Mouse (Mus musculus) liver, embryonic 14.5 days (tissue): ENCODE measurements around the gene Zbtb16. TPM values are rescaled to one million over a fixed set of nuclear protein-coding genes. Genes with fewer than 3 reads are reported as not detected.

Experiments used
- ATAC-seq: fragments of 200-750 bp; cut with Nextera tagmentation; 2 replicates; pipeline ENCODE4 v1.8.0; 2017; ENCODE audit warnings: moderate number of reproducible peaks, mild to moderate bottlenecking, moderate library complexity; ENCODE audit not compliant: insufficient read depth
- DNase-seq, 3 experiments: peaks; one replicate each; pipeline ENCODE4 v3.0.0-alpha.2; 2012 to 2013; ENCODE audit warnings: low read depth in 3 of 3, low spot score in 3 of 3
- H3K27ac ChIP-seq: fragments of 300-500 bp; sonication (generic); 2 replicates; pipeline ENCODE4 v1.5.1; 2014; ENCODE audit warnings: moderate library complexity, mild to moderate bottlenecking, control low read depth, inconsistent platforms
- H3K27me3 ChIP-seq: fragments of 300-500 bp; sonication (generic); 2 replicates; pipeline ENCODE4 v1.6.1; 2014; ENCODE audit warnings: mild to moderate bottlenecking, low read length, moderate library complexity; ENCODE audit not compliant: control insufficient read depth, insufficient read depth
- H3K36me3 ChIP-seq: fragments of 300-500 bp; sonication (generic); replicated peaks from 2 replicates; pipeline ENCODE4 v1.6.1; 2014; ENCODE audit warnings: low read depth; ENCODE audit not compliant: control insufficient read depth, insufficient read depth
- H3K4me1 ChIP-seq, 2 experiments: fragments of 200-500 bp in 1 of 2; fragments of 300-500 bp in 1 of 2; sonication (generic) in 1 of 2; replicated peaks; 2 replicates each; pipeline ENCODE4 v1.6.1; 2012 to 2014; ENCODE audit warnings: antibody characterized with exemption in 1 of 2, inconsistent platforms in 1 of 2, low read length in 1 of 2; ENCODE audit not compliant: control insufficient read depth in 2 of 2, insufficient read depth in 2 of 2
- H3K4me2 ChIP-seq: fragments of 300-500 bp; sonication (generic); 2 replicates; pipeline ENCODE4 v1.6.1; 2014; ENCODE audit warnings: low read depth, mild to moderate bottlenecking, control low read depth, moderate library complexity
- H3K4me3 ChIP-seq, 2 experiments: fragments of 200-500 bp in 1 of 2; fragments of 300-500 bp in 1 of 2; sonication (generic) in 1 of 2; 2 replicates each; pipeline ENCODE4 v1.5.1; 2012 to 2014; ENCODE audit warnings: low read depth in 2 of 2, low read length in 2 of 2, mild to moderate bottlenecking in 2 of 2, control low read depth in 1 of 2, inconsistent platforms in 1 of 2, moderate library complexity in 1 of 2; ENCODE audit not compliant: insufficient read depth in 1 of 2
- H3K9ac ChIP-seq: fragments of 300-500 bp; sonication (generic); replicated peaks from 2 replicates; pipeline ENCODE4 v1.6.1; 2014; ENCODE audit warnings: mild to moderate bottlenecking, control low read depth, moderate library complexity
- H3K9me3 ChIP-seq: fragments of 300-500 bp; sonication (generic); 2 replicates; pipeline ENCODE4 v1.6.1; 2016; ENCODE audit warnings: low read length, mixed read lengths; ENCODE audit not compliant: control insufficient read depth
- CTCF ChIP-seq: IDR thresholded peaks from 2 replicates; pipeline ENCODE4 v1.5.1; 2016; ENCODE audit warnings: antibody characterized with exemption, low read depth, control low read depth
- EP300 ChIP-seq: IDR thresholded peaks from 2 replicates; pipeline ENCODE4 v1.6.1; 2016; ENCODE audit warnings: antibody characterized with exemption, low read depth
- WGBS: fragments of 180-500 bp; shearing (Covaris S2); extraction: QIAGEN DNeasy Blood & Tissue Kit; methylation state at CpG from one replicate; pipeline ENCODE4 v1.1.7; 2014; ENCODE audit not compliant: insufficient replicate concordance; 5-methylcytosine and 5-hydroxymethylcytosine counted together
- polyA plus RNA-seq, 2 experiments: library from polyadenylated mRNA; depleted of rRNA in 1 of 2; stranded (reverse) in 1 of 2; unstranded in 1 of 2; fragments of >200 nt; fragmentation: Nextera tagmentation in 1 of 2; extraction: Ambion mirVana in 1 of 2; gene quantifications; 2 replicates each; pipeline versions ENCODE4 v1.2.1 to v1.2.3; 2012 to 2014

Zbtb16 gene
- polyA plus RNA-seq, 2 experiments: 0.26 to 0.30 TPM

DNA sequence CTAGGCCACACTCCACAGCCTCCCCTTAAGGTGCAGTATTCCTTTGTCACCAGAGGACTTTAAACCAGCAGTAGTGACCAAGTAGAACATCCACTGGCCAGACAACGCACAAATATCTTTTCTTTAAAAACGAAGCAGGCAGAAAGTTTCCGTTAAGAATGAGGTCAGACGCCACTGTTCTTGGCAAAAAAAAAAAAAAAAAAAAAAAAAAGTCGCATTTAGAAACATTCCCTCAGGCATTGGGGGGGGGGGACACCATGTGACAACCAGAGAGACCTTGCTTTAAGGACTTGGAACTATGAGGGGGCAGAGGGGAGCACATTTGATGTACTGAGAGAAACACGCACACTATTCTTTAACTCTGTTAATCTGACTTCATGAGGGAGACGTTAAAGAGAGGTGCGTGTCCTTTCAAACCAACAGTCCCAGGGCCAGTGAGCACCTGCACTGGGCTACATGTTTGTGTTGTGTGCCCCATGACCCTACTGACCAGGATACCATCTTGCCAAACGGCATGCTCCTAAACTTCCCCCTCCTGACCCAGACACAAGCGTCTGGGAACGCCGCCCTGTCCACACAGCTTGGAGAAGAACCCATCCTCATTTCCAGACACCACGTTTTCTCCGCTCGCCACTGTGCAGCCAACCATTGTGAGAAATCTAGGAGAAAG is 14.0 kb downstream of the Zbtb16 start:
- Histone ChIP-seq H3K4me2 (no peak overlapping the region), H3K27ac (no peak overlapping the region), H3K4me3 (no peak overlapping the region), H3K9ac (no peak overlapping the region), H3K36me3 (no peaks in the 10 kb centered on the region), H3K9me3 (no peaks in the 10 kb centered on the region), H3K4me1 (peaks cover 0 to 40% of the 10 kb centered on the region in 2 experiments), H3K27me3 (no peaks in the 10 kb centered on the region; the same call in 1 of the 2 replicates)
- DNase-seq (no peak), ATAC-seq (no peak)
- no peak for TF ChIP-seq EP300
- TF ChIP-seq CTCF: no peak
- 57% methylated on average over 15 of the region's 15 CpGs for WGBS

DNA sequence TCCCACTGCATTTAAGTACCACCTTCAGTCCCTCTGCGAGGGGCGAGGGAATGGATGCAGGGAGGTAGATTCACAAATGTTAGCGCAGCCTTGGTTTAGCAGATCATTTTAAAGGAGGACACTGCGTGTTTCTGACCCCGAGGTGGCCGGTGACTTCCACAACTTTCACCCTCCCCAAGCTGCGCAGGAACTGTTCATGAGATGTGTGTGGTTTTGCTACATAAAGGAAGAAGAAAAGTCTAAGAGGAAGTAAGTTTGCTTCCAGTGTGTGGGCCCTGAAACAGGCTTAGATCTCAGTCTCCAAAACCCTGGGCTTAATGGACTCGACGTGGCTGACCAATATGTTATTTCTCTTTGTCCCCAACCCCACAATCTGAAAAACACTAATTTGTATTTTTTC is 14.6 kb downstream of the Zbtb16 start:
- Histone ChIP-seq H3K36me3 (no peaks in the 10 kb centered on the region), H3K9me3 (no peaks in the 10 kb centered on the region), H3K9ac (no peak overlapping the region), H3K4me3 (no peak overlapping the region), H3K27me3 (no peaks in the 10 kb centered on the region; the same call in 1 of the 2 replicates), H3K4me1 (peaks cover 0 to 44% of the 10 kb centered on the region in 2 experiments), H3K4me2 (no peak overlapping the region), H3K27ac (no peak overlapping the region)
- WGBS: 36% methylated on average over 9 of the region's 9 CpGs
- ATAC-seq: no peak
- DNase-seq: no peak
- TF ChIP-seq CTCF (no peak), EP300 (no peak)

DNA sequence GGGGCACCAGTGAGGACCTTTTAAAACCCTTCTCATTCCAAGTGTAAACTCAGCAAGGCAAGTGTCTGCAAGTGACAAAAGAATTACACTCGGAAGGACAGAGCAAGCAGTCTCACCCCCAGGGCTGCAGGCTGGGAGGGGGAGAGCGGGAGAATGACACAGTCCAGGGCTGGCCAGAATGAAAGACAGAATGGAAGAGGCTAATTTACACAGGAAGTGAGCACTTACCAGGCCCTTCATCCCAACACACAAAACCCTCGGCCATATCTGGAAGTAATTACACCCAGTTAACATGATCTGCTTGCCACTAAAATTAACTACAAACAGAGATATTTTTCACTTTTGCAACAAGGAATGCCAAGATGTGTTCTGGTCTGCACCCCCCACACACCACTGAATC is 15.2 kb downstream of the Zbtb16 start:
- H3K36me3 ChIP-seq: no peaks in the 10 kb centered on the region
- no peak overlapping the region for H3K4me2 ChIP-seq
- DNase-seq (no peak), ATAC-seq (no peak)
- TF ChIP-seq CTCF (no peak), EP300 (no peak)
- H3K27ac ChIP-seq: no peak overlapping the region
- no peak overlapping the region for H3K9ac ChIP-seq
- peaks cover 0 to 46% of the 10 kb centered on the region in 2 experiments for H3K4me1 ChIP-seq
- H3K9me3 ChIP-seq: no peaks in the 10 kb centered on the region
- WGBS: 50% methylated on average over 3 of the region's 3 CpGs
- H3K27me3 ChIP-seq: no peaks in the 10 kb centered on the region; the same call in 1 of the 2 replicates
- H3K4me3 ChIP-seq: no peak overlapping the region

DNA sequence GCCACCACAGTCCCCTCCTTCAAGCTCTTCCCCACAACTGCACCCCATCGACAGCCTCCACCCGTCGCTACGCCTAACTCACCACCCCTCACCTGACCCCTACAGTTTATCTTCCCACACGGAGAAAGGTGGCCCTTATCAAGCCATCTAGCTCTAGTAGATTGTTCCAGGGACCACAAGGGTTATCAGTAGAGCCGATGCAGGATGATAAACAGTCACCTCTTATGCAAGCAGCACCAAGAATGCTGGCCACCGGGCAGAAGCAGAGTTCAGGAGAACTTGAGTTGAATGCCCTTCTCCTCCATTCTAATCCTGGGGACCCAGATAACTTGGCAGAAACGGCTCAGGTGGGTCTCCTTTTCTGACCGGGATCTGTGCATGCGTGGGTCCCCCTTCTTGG is 16.3 kb downstream of the Zbtb16 start:
- no peak overlapping the region for H3K9ac ChIP-seq
- H3K27me3 ChIP-seq: no peaks in the 10 kb centered on the region; the same call in 1 of the 2 replicates
- TF ChIP-seq CTCF: no peak
- TF ChIP-seq EP300: no peak
- no peak overlapping the region for H3K27ac ChIP-seq
- no peak overlapping the region for H3K4me3 ChIP-seq
- no peak overlapping the region for H3K4me2 ChIP-seq
- H3K4me1 ChIP-seq: peaks cover 3 to 55% of the 10 kb centered on the region in 2 experiments
- ATAC-seq: no peak
- WGBS: 26% methylated on average over 10 of the region's 10 CpGs
- no peak for DNase-seq
- no peaks in the 10 kb centered on the region for H3K36me3 ChIP-seq
- no peaks in the 10 kb centered on the region for H3K9me3 ChIP-seq

DNA sequence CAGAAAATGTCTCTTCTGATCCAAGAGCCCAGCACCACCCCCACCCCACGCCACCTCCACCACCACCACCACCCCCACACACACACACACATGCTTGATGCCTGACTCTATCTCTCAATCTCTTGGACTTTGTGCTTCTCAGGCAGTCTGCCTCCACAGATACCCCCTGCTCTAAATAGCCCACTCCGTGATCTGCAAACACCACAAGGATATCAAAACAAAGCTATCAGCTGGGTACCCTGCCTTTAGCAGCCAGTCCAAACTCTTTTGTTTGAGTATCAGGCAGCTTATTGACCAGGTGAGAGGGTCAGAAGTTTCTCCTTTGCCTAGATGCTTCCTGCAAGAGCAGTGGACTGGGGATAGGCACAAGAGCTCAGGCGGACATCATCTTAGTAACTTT is 16.9 kb downstream of the Zbtb16 start:
- H3K4me1 ChIP-seq: peaks cover 3 to 57% of the 10 kb centered on the region in 2 experiments

More for the DNA sequence above, 16.9 kb downstream of the Zbtb16 start:
- ATAC-seq (no peak), DNase-seq (no peak)
- Histone ChIP-seq H3K27ac (no peak overlapping the region), H3K9ac (no peak overlapping the region; the same call in 1 of the 2 replicates), H3K4me2 (no peak overlapping the region), H3K36me3 (no peaks in the 10 kb centered on the region), H3K9me3 (no peaks in the 10 kb centered on the region), H3K4me3 (no peak overlapping the region), H3K27me3 (no peaks in the 10 kb centered on the region; the same call in 1 of the 2 replicates)
- WGBS: 34% methylated on average over 3 of the region's 3 CpGs
- TF ChIP-seq EP300: no peak
- TF ChIP-seq CTCF: no peak
